Mouse (Mus musculus): ENCODE measurements around the gene Bbof1.

GRCm38 (mm10) chr12:84392681-84393080 is 16.2 kb upstream of the Bbof1 start:
- TF ChIP-seq HCFC1 (IDR thresholded peaks at IDR 0.05; ENCODE audit: borderline replicate concordance, insufficient read depth, low read length) (no peak), ZNF384 (IDR thresholded peaks at IDR 0.05; ENCODE audit: low read depth, low read length) (no peak)
